Mouse (Mus musculus): ENCODE results near the gene Abraxas2. TPM values are rescaled to one million over a fixed set of nuclear protein-coding genes. Genes with fewer than 3 reads are reported as not detected.

The Abraxas2 gene
- polyA plus RNA-seq, 1 experiment = 24.0 TPM

DNA sequence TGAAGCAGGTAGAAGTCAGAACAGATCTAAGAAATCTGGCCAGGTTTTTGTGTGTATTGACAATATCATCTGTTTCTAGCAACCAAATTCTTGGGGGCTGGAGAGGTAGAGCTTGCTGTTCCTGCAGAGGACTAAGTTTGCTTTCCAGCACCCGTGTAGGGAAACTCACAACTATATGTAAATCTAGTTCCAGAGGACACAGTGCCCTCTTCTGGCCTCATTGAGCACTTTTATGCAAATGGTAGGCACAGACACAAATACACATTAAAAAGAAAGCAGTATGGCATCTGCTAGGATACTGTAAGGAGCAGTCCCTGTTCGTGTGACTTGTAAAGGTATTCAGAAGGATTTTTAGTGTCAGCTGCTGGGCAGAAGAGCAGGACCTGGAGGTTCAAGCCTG is 23.3 kb downstream of the Abraxas2 start:
- Histone ChIP-seq H3K27ac (ENCODE audit: insufficient read depth, low read length) (no peak overlapping the region), H3K4me1 (ENCODE audit: control insufficient read depth, insufficient read depth, low read length) (no peaks in the 10 kb centered on the region), H3K4me3 (ENCODE audit: insufficient read depth, low read length) (no peak overlapping the region)
- no peak for TF ChIP-seq POLR2A (IDR thresholded peaks at IDR 0.05; ENCODE audit: extremely low read depth, insufficient read depth, low read length)
- no peak for TF ChIP-seq CTCF (IDR thresholded peaks at IDR 0.05; ENCODE audit: extremely low read depth, insufficient read depth, low read length)

DNA sequence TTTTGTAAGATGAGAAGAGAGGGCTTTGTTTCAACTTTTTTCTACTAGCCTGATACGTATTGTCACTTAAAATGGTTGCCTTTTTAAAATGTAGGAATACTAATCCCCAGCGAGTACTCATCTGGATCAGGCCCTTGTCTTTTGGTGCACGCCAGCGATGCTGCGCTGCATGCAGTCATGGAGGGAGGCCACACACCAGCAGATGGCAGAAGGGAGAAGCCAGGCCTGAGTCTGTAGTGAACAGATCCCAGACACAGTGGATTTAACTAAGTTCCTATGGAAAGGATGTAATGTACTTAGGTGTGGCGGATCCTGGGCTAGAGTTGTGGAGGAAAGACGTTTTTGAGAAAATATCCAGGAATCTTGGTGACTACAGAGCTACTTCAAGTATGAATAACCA is 25.0 kb downstream of the Abraxas2 start:
- no peak overlapping the region for H3K4me3 ChIP-seq (ENCODE audit: insufficient read depth, low read length)
- H3K27ac ChIP-seq (ENCODE audit: insufficient read depth, low read length) = no peak overlapping the region
- H3K4me1 ChIP-seq (ENCODE audit: control insufficient read depth, insufficient read depth, low read length) = no peaks in the 10 kb centered on the region
- no peak for TF ChIP-seq POLR2A (IDR thresholded peaks at IDR 0.05; ENCODE audit: extremely low read depth, insufficient read depth, low read length)
- peak; percentile 54 for TF ChIP-seq CTCF (IDR thresholded peaks at IDR 0.05; ENCODE audit: extremely low read depth, insufficient read depth, low read length)

DNA sequence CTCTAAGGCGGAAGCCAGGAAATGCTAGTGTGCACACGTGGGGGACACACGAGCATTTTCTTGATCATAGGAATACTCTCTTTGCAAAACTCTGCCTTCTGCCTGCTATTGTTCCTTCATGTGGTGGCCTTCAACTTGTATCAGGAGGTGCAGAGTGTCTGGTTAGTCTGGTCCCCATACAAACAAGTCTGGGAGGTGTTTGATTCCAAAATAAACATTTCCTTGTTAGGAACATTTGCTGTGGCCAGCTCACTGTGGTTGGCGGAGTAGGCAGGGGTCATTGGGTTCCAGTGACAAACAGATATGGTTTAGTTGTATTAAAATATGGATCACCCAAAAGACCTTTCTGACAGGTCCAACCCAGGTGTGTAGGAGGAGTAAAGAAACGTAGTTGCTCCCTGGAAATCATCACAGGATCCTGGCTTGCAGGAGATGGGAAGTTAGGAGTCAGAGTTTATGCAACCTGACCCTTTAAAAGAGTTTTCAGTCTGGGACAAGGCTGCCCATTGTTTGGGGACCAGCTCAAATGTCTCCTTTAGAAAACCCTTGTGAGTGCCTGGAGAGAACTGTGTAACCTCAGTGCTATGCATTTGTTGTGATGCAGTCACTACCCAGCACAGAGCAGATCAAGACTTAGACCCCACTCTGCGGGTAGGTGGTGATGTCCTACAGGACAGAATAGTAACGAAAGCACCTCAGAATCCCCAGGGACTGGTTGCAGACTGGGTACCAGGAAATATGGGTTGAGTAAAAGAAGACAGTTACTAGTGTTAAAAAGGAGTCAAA is 28.2 kb downstream of the Abraxas2 start:
- no peak for TF ChIP-seq CTCF (IDR thresholded peaks at IDR 0.05; ENCODE audit: extremely low read depth, insufficient read depth, low read length)
- TF ChIP-seq POLR2A (IDR thresholded peaks at IDR 0.05; ENCODE audit: extremely low read depth, insufficient read depth, low read length) = no peak
- H3K4me1 ChIP-seq (ENCODE audit: control insufficient read depth, insufficient read depth, low read length) = no peaks in the 10 kb centered on the region
- no peak overlapping the region for H3K27ac ChIP-seq (ENCODE audit: insufficient read depth, low read length)
- no peak overlapping the region for H3K4me3 ChIP-seq (ENCODE audit: insufficient read depth, low read length)

DNA sequence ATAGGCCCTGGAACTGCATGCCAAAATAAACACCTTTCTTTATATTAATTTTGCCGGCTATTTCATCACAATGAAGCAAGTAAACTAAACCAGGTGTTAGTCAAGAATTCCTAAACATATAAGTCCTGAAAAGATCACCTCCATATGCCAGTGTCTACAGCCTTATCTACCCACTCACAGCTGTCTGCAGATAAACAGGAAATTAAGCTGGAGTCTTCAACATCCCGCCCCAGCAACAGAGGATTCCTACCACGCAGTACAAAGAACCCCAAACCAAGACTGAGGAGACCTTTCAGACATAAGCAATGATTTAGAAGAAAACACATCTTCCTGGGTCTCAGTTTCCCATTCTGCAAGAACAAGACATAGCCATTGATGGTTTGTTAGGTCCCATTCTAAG is 29.0 kb downstream of the Abraxas2 start:
- no peak overlapping the region for H3K4me3 ChIP-seq (ENCODE audit: insufficient read depth, low read length)
- no peak overlapping the region for H3K27ac ChIP-seq (ENCODE audit: insufficient read depth, low read length)
- TF ChIP-seq CTCF (IDR thresholded peaks at IDR 0.05; ENCODE audit: extremely low read depth, insufficient read depth, low read length) (no peak), POLR2A (IDR thresholded peaks at IDR 0.05; ENCODE audit: extremely low read depth, insufficient read depth, low read length) (no peak)
- H3K4me1 ChIP-seq (ENCODE audit: control insufficient read depth, insufficient read depth, low read length) = no peaks in the 10 kb centered on the region

DNA sequence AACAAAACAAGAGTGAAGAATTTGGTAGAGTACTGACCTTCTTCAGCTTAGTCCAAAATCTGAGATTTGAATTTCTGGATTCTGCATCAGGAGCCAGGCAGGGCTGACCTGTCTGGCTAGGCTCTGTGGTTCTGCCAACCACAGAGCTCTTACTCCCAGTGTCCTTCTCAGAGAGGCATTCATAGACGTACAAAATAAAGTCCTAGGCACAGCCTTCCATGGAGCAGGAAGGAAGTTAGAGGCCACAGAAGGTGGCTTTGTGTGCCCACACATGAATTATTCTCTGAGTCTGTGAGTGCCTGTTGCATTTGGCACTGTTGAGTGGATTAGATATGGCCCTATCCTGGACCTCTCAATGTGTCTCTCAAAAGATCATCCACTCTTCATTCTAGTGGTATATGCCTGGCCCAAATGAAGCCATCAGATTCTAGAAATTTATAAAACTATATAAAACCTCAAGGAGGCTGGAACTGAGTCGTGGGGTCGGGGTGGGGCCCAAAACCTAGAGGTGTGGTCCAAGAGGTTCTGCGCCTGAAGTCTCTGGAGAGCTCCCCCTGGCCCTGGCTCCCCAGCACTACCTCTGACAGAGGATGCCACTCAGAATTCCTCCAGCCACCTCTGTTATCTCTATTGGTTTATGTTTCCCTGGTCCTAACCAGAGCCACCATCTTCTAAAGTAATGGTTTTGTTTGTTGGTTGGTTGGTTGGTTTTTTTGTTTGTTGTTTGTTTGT is 29.7 kb downstream of the Abraxas2 start:
- TF ChIP-seq CTCF (IDR thresholded peaks at IDR 0.05; ENCODE audit: extremely low read depth, insufficient read depth, low read length) = no peak
- TF ChIP-seq POLR2A (IDR thresholded peaks at IDR 0.05; ENCODE audit: extremely low read depth, insufficient read depth, low read length) = no peak
- H3K4me3 ChIP-seq (ENCODE audit: insufficient read depth, low read length) = no peak overlapping the region
- H3K27ac ChIP-seq (ENCODE audit: insufficient read depth, low read length) = no peak overlapping the region
- H3K4me1 ChIP-seq (ENCODE audit: control insufficient read depth, insufficient read depth, low read length) = no peaks in the 10 kb centered on the region

DNA sequence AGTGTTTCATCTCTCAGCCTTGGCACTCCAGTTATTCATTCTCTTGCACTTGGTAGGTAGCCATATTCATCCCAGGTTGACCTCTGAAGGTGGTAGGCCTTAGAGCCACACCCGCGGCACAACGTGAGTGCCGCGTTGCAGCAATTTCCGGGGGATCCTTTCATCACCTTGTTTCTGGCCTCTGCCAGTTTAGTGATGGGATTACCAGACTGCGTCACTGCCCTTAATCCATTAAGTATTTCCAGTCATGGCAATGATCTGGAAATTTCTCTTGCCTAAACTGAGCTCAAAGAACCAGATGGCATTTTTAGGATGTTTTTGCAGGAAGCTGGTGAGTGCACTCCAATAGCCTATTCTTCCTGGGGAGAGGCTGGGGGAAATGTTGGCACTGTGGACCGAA is 30.7 kb downstream of the Abraxas2 start:
- Histone ChIP-seq H3K27ac (ENCODE audit: insufficient read depth, low read length) (no peak overlapping the region), H3K4me3 (ENCODE audit: insufficient read depth, low read length) (no peak overlapping the region), H3K4me1 (ENCODE audit: control insufficient read depth, insufficient read depth, low read length) (no peaks in the 10 kb centered on the region)
- no peak for TF ChIP-seq POLR2A (IDR thresholded peaks at IDR 0.05; ENCODE audit: extremely low read depth, insufficient read depth, low read length)
- TF ChIP-seq CTCF (IDR thresholded peaks at IDR 0.05; ENCODE audit: extremely low read depth, insufficient read depth, low read length) = no peak

DNA sequence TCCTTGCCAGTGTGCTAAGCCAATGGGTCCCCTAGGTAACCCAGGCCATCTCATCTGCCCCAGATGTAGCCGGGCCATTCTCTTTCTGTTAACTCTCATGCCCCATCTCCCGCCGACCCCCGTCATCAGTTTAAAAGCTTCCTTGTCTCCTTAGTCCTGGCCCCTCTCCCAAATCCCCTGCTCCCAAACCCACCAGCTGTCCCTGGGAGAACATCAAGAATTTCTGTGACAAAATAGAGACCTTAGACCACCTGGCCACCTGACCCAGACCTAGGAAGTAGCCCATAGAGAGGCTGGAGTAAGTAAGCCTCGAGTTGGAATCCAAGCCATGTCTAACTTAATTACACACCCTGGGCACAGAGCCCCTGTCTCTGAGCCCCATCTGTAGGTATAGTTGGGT is 31.2 kb downstream of the Abraxas2 start:
- TF ChIP-seq POLR2A (IDR thresholded peaks at IDR 0.05; ENCODE audit: extremely low read depth, insufficient read depth, low read length) = no peak
- TF ChIP-seq CTCF (IDR thresholded peaks at IDR 0.05; ENCODE audit: extremely low read depth, insufficient read depth, low read length) = no peak

DNA sequence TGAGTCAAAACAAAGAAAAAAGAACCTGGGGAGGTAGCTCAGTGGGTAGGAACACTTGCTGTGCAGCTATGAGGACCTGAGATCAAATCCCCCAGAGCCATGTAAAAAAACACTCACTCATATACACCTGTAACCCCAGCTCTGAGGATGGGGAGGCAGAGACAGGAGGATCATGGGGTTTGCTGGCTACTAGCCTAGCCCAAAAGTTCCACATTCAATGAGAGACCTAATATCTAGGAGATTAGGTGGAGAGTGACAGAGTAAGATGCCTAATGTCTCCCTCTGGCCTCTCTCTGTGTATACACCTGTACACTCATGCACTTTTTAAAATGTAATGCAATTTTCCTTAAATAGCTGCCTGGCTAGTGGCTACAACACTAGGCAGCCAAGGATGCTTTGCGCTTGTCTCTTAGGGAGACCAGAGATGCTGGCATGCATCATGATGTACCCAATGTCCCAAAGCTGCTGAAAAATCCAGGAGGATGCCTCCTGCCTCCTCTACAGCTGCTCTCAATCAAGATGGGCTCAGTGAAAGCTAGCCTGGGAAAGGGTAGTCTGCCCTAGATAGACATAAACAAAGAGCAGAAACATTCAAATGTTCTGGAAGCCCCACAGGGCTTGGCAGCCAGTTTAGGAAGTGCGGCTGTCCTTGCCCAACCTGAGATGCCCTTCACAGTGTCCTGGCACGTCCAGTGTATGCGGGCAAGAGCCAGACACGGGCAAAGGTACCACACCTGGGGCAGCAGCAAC is 32.7 kb downstream of the Abraxas2 start:
- H3K4me1 ChIP-seq (ENCODE audit: control insufficient read depth, insufficient read depth, low read length) = peaks cover 3% of the 10 kb centered on the region; the same call in 1 of the 2 replicates
- TF ChIP-seq POLR2A (IDR thresholded peaks at IDR 0.05; ENCODE audit: extremely low read depth, insufficient read depth, low read length) (no peak), CTCF (IDR thresholded peaks at IDR 0.05; ENCODE audit: extremely low read depth, insufficient read depth, low read length) (no peak)
- H3K27ac ChIP-seq (ENCODE audit: insufficient read depth, low read length) = no peak overlapping the region
- no peak overlapping the region for H3K4me3 ChIP-seq (ENCODE audit: insufficient read depth, low read length)

More for the DNA sequence above, 31.2 kb downstream of the Abraxas2 start:
- Histone ChIP-seq H3K27ac (ENCODE audit: insufficient read depth, low read length) (no peak overlapping the region), H3K4me3 (ENCODE audit: insufficient read depth, low read length) (no peak overlapping the region), H3K4me1 (ENCODE audit: control insufficient read depth, insufficient read depth, low read length) (no peaks in the 10 kb centered on the region)

DNA sequence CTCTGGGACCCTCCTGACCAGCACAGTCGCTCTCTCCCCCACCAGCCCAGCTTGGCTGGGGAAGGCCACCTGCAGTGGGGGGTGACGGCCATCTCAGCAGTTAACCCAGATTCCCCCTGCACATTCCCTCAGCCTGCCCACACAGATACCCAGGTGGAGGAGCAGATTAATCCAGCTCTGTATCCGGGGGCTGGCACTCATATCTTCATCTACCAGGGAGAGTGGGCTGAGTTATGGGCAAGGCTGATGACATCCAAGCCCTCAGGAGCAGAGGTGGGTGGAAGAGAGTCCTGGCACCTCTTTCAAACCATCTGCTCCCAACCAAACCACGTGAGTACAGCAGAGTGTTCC is 33.3 kb downstream of the Abraxas2 start:
- no peak overlapping the region for H3K27ac ChIP-seq (ENCODE audit: insufficient read depth, low read length)
- TF ChIP-seq POLR2A (IDR thresholded peaks at IDR 0.05; ENCODE audit: extremely low read depth, insufficient read depth, low read length) (no peak), CTCF (IDR thresholded peaks at IDR 0.05; ENCODE audit: extremely low read depth, insufficient read depth, low read length) (no peak)
- no peak overlapping the region for H3K4me3 ChIP-seq (ENCODE audit: insufficient read depth, low read length)
- peaks cover 3% of the 10 kb centered on the region; the same call in 1 of the 2 replicates for H3K4me1 ChIP-seq (ENCODE audit: control insufficient read depth, insufficient read depth, low read length)
